Mouse (Mus musculus) heart, embryonic 14.5 days (tissue): ENCODE data around the gene Gtse1. TPM values are rescaled to one million over a fixed set of nuclear protein-coding genes. Genes with fewer than 3 reads are reported as not detected.

Experiments
- ATAC-seq: fragments of 200-750 bp; cut with Nextera tagmentation; 2 replicates; pipeline ENCODE4 v1.8.0; 2017; ENCODE audit warnings: low read depth, moderate TSS enrichment; ENCODE audit not compliant: insufficient number of reproducible peaks, insufficient read depth, low FRiP score
- H3K27ac ChIP-seq, 2 experiments: fragments of 200-500 bp in 1 of 2; fragments of 300-500 bp in 1 of 2; sonication (generic) in 1 of 2; replicated peaks in 1 of 2; 2 replicates each; pipeline ENCODE4 v1.5.1; 2012 to 2014; ENCODE audit warnings: low read depth in 2 of 2, low read length in 2 of 2, control low read depth in 1 of 2, mild to moderate bottlenecking in 1 of 2, mixed read lengths in 1 of 2; ENCODE audit not compliant: control insufficient read depth in 1 of 2, insufficient read depth in 1 of 2
- H3K27me3 ChIP-seq: fragments of 300-500 bp; sonication (generic); 2 replicates; pipeline ENCODE4 v1.6.1; 2014; ENCODE audit warnings: mild to moderate bottlenecking, low read length, control low read depth; ENCODE audit not compliant: control insufficient read depth, insufficient read depth
- H3K36me3 ChIP-seq: fragments of 300-500 bp; sonication (generic); 2 replicates; pipeline ENCODE4 v1.6.1; 2014; ENCODE audit warnings: mild to moderate bottlenecking, control low read depth, low read length, mixed read lengths; ENCODE audit not compliant: control insufficient read depth, insufficient read depth
- H3K4me1 ChIP-seq, 2 experiments: fragments of 200-500 bp in 1 of 2; fragments of 300-500 bp in 1 of 2; sonication (generic) in 1 of 2; 2 replicates each; pipeline ENCODE4 v1.6.1; 2012 to 2014; ENCODE audit warnings: low read length in 2 of 2, control low read depth in 1 of 2, mixed read lengths in 1 of 2; ENCODE audit not compliant: control insufficient read depth in 2 of 2, insufficient read depth in 2 of 2
- H3K4me2 ChIP-seq: fragments of 300-500 bp; sonication (generic); 2 replicates; pipeline ENCODE4 v1.6.1; 2014; ENCODE audit warnings: mild to moderate bottlenecking, low read length
- H3K4me3 ChIP-seq, 2 experiments: fragments of 200-500 bp in 1 of 2; fragments of 300-500 bp in 1 of 2; sonication (generic) in 1 of 2; 2 replicates each; pipeline ENCODE4 v1.5.1; 2012 to 2014; ENCODE audit warnings: low read length in 2 of 2, mild to moderate bottlenecking in 2 of 2, control low read depth in 1 of 2, low read depth in 1 of 2, moderate library complexity in 1 of 2; ENCODE audit not compliant: control insufficient read depth in 1 of 2, insufficient read depth in 1 of 2
- H3K9ac ChIP-seq: fragments of 300-500 bp; sonication (generic); 2 replicates; pipeline ENCODE4 v1.6.1; 2014; ENCODE audit warnings: mild to moderate bottlenecking, low read length
- H3K9me3 ChIP-seq: fragments of 300-500 bp; sonication (generic); 2 replicates; pipeline ENCODE4 v1.6.1; 2016; ENCODE audit warnings: low read length, control low read depth; ENCODE audit not compliant: control insufficient read depth
- WGBS: fragments of 180-500 bp; shearing (Covaris S2); extraction: QIAGEN DNeasy Blood & Tissue Kit; methylation state at CpG from one replicate; pipeline ENCODE4 v1.1.7; 2014; 5-methylcytosine and 5-hydroxymethylcytosine counted together
- polyA plus RNA-seq: library from polyadenylated mRNA; unstranded; fragments of >200 nt; fragmentation: Nextera tagmentation; extraction: Ambion mirVana; gene quantifications from 2 replicates; pipeline ENCODE4 v1.2.1, GENCODE M21; 2014

Gene Gtse1
- polyA plus RNA-seq, 1 experiment from 2014 or later: 21.8 TPM

DNA sequence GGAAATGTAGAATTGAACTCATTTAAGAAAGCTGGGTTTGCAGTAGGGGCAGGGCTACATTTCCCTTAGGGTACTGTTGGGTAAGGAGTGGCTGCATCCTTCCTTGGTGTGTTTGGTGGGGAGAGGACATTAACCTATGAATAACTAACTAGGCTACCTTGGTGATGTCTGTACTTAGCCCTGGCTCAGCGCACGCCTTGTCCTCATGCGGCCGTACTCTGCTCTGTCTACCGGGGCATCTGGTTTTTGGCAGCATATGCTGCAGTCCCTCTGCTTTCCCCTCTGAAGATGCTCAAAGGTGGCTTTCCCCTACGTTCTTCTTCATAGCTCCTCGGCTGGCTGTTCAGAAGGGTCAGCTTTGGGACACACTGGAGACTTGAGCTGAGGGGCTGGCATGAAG, 17.8 kb downstream of the Gtse1 start:
- no peak for ATAC-seq
- H3K27me3 ChIP-seq: no peaks in the 10 kb centered on the region
- peaks cover 3 to 8% of the 10 kb centered on the region in 2 experiments; a peak in 3 of 4 replicates for H3K4me1 ChIP-seq
- 93% methylated on average over 7 of the region's 7 CpGs for WGBS
- no peaks in the 10 kb centered on the region for H3K9me3 ChIP-seq
- no peak overlapping the region for H3K9ac ChIP-seq
- H3K27ac ChIP-seq: no peak overlapping the region
- no peak overlapping the region for H3K4me2 ChIP-seq
- H3K36me3 ChIP-seq: peaks cover 51% of the 10 kb centered on the region
- no peak overlapping the region for H3K4me3 ChIP-seq

DNA sequence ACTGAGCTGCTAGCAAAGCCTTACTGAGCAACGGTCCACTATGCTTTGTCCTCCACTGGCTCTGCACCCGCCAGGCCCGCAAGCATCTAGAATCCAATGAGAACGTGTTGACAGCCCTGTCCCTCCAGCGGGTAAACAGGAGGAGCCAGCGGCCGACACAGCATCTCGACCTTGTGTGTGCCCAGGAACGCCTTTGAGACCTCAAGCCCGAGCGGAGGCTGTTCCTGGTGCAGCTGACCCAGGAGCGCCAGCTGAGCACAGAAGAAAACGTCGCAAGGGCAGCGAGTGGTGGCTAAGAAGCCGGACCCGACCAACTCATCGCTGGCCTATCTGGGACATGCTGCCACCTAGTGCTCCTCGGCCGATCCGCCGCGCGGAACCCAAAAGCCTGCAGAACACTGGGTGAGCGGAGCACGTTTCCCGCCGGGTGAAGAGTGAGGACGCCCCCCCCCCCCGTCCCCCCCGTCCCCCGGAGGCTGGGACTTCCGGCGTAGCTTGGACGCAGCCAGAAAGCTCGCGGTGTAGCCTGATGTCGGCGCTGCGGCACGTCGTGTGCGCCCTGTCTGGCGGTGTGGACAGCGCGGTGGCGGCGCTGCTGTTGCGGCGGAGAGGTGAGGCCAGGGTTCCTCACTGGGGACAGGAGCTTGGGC, 19.4 kb downstream of the Gtse1 start, which contains the start of gene Trmu:
Gene Trmu, plus strand, starts transcription at position 465 of the 650 bp plus-strand sequence.
- H3K9me3 ChIP-seq: no peaks in the 10 kb centered on the region
- ATAC-seq: peak; percentile 89
- peak within 1 kb of the TSS; percentile 74 to 75 for H3K4me3 ChIP-seq
- peaks cover 51% of the 10 kb centered on the region for H3K36me3 ChIP-seq
- H3K4me2 ChIP-seq: peak within 1 kb of the TSS; percentile 83
- H3K27ac ChIP-seq: peak within 1 kb of the TSS; percentile 83 to 90
- H3K27me3 ChIP-seq: no peaks in the 10 kb centered on the region
- WGBS: under 1% methylated on average over 45 of the region's 50 CpGs
- peaks cover 3 to 8% of the 10 kb centered on the region in 2 experiments; a peak in 3 of 4 replicates for H3K4me1 ChIP-seq
- H3K9ac ChIP-seq: peak within 1 kb of the TSS; percentile 94

DNA sequence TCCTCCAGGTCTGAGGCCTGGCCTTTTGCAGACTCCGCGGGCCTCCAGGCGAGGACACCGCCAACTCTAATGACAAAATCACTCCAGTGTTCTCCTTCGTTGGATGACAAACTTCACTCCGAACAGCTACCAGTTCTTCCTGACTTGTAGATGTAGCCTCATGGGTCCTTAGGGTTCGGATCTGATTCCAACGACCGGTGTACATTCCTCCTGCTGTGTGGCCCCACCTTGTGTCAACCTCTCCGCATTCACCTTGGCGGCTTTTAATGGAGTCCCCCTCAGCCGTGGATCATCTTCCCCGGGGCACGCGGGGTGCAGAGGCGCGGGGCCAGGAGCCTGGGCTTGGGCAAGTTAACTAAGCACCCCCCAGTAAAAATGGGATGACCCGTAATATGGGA, 20.0 kb downstream of the Gtse1 start:
- peaks cover 3 to 8% of the 10 kb centered on the region in 2 experiments; a peak in 3 of 4 replicates for H3K4me1 ChIP-seq
- under 1% methylated on average over 18 of the region's 18 CpGs for WGBS
- H3K36me3 ChIP-seq: peaks cover 51% of the 10 kb centered on the region
- H3K9me3 ChIP-seq: no peaks in the 10 kb centered on the region
- peak overlapping the region; percentile 94 for H3K9ac ChIP-seq
- ATAC-seq: peak; percentile 4; the same call in 1 of the 2 replicates
- peak overlapping the region; percentile 83 for H3K4me2 ChIP-seq
- peak overlapping the region; percentile 74 to 75 for H3K4me3 ChIP-seq
- H3K27me3 ChIP-seq: no peaks in the 10 kb centered on the region
- peak overlapping the region; percentile 71 to 90 for H3K27ac ChIP-seq

DNA sequence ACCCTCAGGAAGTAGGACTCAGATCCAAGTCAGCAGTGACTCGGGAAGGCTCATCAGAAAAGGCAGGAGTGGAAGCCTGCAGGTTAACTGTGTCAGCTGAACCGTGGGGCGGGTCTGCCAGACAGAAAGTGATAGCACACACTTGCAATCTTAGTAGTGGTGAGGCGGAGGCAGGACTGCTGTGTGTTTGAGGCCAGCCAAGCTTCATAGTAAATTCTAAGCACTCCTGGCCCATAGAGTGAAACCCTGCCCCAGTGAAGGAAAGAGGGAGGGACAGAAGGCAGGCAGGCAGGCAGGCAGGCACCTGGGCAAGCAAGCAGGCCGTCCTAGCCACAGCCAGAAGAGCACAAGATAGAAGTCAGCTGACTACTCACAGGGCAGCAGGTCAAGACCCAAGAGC, 26.1 kb downstream of the Gtse1 start:
- Histone ChIP-seq H3K4me3 (no peak overlapping the region), H3K4me2 (no peak overlapping the region), H3K4me1 (no peaks in the 10 kb centered on the region), H3K27me3 (no peaks in the 10 kb centered on the region), H3K36me3 (peaks cover 73% of the 10 kb centered on the region), H3K27ac (no peak overlapping the region), H3K9me3 (no peaks in the 10 kb centered on the region), H3K9ac (no peak overlapping the region)
- no peak for ATAC-seq
- WGBS: 77% methylated on average over 5 of the region's 5 CpGs

DNA sequence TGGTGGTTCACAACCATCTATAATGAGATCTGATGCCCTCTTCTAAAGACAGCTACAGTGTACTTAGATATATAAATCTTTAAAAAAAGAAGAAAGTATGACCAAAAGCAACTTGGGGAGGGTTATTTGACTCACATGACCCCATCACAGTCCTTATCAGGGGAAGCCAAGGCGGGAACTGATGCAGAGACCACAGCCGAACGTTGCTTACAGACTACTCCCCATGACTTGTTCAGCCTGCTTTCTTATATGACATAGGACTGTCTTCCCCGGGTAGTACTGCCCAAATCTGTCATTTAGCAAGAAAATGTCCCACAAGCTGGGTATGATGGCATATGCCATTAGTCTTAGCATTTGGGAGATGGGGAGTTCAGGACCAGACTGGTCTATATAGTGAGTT, 29.7 kb downstream of the Gtse1 start:
- no peak for ATAC-seq
- peaks cover 89% of the 10 kb centered on the region for H3K36me3 ChIP-seq
- 78% methylated on average over 4 of the region's 4 CpGs for WGBS

DNA sequence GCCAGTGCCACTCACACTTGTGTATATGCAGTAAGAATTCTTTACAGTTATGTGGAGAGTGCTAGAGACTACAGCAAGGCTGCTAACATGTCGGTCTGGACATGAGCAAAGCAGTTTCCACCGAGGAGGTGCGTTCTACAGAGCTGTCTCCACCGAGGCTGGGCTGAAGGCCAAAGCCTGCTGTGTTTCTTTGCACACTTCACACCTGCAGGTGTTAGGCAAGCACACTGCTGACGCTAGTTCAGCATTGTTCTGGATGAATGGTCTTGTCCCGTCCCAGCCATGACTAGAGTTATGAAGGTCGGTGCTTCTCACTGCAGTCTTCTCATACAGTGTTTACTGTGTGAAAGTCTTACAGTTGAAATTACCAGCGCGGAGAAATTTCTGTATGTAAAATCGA, 32.4 kb downstream of the Gtse1 start:
- H3K27me3 ChIP-seq: no peaks in the 10 kb centered on the region
- no peak overlapping the region for H3K9ac ChIP-seq
- 63% methylated on average over 10 of the region's 10 CpGs for WGBS
- peak overlapping the region in 1 of 2 experiments; percentile 20; a peak in 1 of 4 replicates for H3K27ac ChIP-seq
- H3K9me3 ChIP-seq: no peaks in the 10 kb centered on the region
- H3K4me1 ChIP-seq: peaks cover 4 to 6% of the 10 kb centered on the region in 2 experiments; a peak in 2 of 4 replicates
- ATAC-seq: no peak
- H3K4me3 ChIP-seq: no peak overlapping the region
- H3K4me2 ChIP-seq: no peak overlapping the region
- peaks cover 90% of the 10 kb centered on the region for H3K36me3 ChIP-seq

More for the DNA sequence above, 29.7 kb downstream of the Gtse1 start:
- no peak overlapping the region for H3K9ac ChIP-seq
- no peaks in the 10 kb centered on the region for H3K27me3 ChIP-seq
- no peak overlapping the region for H3K4me3 ChIP-seq
- no peaks in the 10 kb centered on the region for H3K9me3 ChIP-seq
- no peak overlapping the region for H3K27ac ChIP-seq
- no peak overlapping the region for H3K4me2 ChIP-seq
- peaks cover 4 to 6% of the 10 kb centered on the region in 2 experiments; a peak in 2 of 4 replicates for H3K4me1 ChIP-seq

DNA sequence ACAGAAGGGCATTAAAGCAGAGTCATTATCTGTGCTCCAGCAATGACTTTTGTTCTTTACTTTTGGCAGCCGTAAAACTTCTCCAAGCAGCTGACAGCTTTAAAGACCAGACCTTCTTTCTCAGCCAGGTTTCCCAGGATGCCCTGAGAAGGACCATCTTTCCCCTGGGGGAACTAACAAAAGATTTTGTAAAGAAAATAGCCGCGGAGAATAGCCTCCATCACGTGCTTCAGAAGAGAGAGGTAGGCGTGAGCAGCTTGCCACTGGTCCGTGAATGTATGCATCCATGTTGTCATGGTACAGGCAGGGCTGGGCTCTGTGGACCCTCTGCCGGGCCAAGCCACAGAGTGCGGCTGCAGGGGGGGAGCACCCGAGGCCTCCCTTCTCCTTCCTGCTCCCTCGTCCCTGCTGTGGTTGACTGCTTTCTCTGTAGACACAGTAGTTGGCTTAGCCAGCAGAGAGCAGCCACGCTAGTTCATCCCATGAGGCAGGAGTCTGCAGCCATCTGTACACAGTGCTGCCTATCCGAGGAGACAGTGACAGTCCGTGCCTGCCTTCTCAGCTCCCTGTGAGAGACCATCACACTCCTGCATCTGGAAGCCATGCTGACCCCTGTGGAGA, 33.1 kb downstream of the Gtse1 start:
- peaks cover 96% of the 10 kb centered on the region for H3K36me3 ChIP-seq
- H3K27ac ChIP-seq: 0 out of 4 replicates have a peak overlapping the region, but pooled peaks of 1 of the 2 experiments have one; percentile 14
- no peaks in the 10 kb centered on the region for H3K9me3 ChIP-seq

More for the DNA sequence above, 33.1 kb downstream of the Gtse1 start:
- 79% methylated on average over 13 of the region's 13 CpGs for WGBS
- no peaks in the 10 kb centered on the region for H3K27me3 ChIP-seq
- H3K4me1 ChIP-seq: peaks cover 4 to 6% of the 10 kb centered on the region in 2 experiments; a peak in 2 of 4 replicates
- H3K4me3 ChIP-seq: no peak overlapping the region
- no peak overlapping the region for H3K4me2 ChIP-seq
- ATAC-seq: no peak
- no peak overlapping the region for H3K9ac ChIP-seq
